Mouse (Mus musculus) thymus, postnatal 14 days (tissue): ENCODE results near the gene Fam83d.

Experiments used
- DNase-seq: peaks from one replicate; pipeline ENCODE4 v3.0.0; 2021

The Fam83d gene

DNA sequence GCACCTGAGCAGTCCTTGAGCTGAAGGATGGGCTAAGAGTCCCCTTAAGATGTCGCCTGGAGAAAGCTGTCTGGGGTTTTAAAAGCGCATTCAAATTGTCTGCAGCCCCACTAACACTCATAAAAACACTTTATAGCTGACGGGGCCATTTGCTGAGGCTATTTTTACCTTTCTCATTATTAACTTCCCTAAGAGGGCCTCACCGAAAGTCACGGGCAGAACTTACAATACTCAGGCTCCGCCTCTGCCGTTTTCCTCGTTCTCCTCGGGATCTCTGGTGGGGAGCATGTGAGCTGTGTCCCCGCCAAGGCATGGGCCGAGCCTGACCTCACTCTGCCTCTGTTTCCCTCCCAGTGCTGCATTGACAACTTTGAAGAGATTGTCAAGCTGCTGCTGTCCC lies 21.7 kb upstream of the Fam83d start:
- DNase-seq, result no peak

- no peak for DNase-seq
Observed at GRCm38 (mm10) chr2:158749366-158749765, 18.5 kb upstream of the Fam83d start.

DNA sequence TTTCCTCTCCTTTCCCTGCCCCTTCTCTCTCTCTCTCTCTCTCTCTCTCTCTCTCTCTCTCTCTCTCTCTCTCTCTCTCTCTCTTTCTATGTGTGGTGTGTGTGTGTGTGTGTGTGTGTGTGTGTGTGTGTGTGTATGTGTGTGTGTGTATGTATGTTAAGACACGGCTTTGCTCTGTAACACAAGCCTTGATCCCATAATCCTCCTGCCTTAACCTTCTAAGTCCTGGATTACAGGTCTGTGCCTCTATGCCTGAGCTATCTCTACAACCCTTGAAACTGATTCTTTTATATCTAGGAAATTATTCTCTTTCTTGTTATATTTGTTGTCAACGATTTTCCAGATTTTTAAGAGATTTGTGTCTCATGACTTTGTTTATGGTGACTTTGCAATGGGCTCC lies 7.7 kb upstream of the Fam83d start:
- no peak for DNase-seq

DNA sequence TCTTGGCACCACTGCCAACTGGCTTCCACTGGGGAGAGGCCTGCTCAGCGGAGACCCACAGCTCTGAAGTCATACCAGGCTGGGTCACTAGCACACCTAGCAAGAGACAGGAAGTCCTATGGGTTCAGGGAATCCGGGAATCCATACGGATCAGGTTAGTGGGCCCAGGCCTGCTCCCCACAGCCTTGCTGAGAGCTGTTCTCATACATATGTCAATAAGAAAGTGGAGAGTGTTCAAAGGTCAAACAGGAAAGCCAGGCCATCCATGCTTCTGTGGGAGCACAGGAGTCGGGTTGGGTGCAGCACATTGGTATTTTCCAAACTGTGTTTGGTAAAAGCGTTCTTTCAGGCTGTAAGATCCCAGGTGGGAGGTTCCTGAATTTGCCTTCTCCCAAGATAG lies 5.6 kb upstream of the Fam83d start:
- no peak for DNase-seq

DNA sequence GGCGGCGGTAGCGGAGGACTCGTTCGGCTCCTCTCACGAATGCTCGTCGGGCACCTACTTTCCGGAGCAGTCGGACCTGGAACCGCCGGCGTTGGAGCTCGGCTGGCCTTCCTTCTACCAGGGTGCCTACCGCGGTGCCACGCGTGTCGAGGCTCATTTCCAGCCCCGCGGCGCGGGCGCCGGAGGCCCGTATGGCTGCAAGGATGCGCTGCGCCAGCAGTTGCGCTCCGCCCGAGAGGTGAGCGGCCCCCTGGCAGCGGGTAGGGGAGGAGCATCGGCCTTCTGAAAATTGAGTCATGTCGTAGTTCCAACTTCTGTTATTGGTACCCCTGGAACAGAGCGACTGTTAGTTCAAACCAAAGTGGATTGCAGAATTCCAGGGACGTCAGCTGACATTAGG lies 457 bp downstream of the Fam83d start:
- peak; percentile 81 for DNase-seq

DNA sequence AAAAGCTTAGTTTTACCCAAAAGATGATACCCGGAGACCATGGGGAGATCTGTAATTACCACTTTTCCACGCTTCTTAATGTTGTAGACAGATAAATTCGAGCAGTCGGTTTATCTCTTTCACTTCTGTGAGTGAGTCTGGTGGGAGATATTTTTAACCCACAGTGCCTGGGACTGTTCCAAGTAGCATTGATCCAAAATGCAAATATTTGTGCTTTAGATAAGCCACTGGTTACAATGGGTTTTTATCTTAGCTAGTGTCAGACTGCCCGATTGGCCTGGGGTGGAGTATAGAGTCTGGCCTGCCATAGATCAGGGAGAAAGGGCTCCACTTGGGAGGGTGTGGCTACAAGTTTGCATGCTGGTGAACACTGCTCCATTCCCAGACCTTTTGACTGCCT lies 878 bp downstream of the Fam83d start:
- no peak for DNase-seq

GRCm38 (mm10) chr2:158770126-158770757 lies 2.3 kb downstream of the Fam83d start:
- DNase-seq, result no peak

GRCm38 (mm10) chr2:158771066-158771763 lies 3.3 kb downstream of the Fam83d start:
- DNase-seq, result peak; percentile 42

DNA sequence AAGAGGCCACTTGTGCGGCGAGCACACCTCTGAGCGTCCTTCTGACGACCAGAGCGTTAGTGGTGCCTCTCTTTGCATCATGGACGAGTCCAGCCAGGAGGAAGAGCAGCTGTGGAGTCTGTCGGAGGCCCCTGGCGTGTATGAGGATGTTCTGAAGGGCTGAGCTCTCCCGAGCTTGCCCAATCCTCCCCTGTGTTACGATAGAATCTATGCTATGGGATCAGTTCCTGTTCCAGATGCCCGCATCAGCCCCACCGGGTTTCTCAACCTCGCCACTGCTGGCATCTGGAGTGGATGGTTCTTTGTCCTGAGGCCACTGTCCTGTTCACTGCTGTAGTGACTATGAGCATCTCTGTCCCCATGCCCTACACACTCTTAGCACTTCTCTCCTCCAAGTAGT lies 4.9 kb downstream of the Fam83d start:
- DNase-seq, result no peak

DNA sequence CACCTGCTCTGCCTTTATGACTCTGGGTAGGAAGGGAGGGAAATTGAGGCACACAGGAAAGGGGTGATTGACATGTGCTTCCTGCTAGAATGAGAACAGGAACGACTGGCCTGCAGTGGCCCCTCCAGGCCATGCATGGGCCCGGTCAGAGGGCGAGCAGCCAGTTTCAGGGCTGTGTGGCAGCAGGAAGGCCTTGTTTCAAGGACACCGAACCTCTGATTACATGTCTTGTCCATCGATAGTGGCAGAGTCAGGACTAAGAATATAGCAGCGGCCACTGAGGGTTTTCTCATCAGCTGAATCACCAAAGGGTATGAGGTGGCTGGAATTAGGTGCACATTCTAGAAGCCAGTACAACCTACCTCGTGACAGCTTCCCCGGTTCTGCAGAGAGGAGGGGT lies 7.0 kb downstream of the Fam83d start:
- no peak for DNase-seq

- DNase-seq, result no peak
Observed at GRCm38 (mm10) chr2:158776716-158777115, 8.8 kb downstream of the Fam83d start.

- DNase-seq, result no peak
Observed at GRCm38 (mm10) chr2:158777490-158777889, 9.6 kb downstream of the Fam83d start.

- no peak for DNase-seq
Observed at GRCm38 (mm10) chr2:158778349-158778748, 10.5 kb downstream of the Fam83d start.

DNA sequence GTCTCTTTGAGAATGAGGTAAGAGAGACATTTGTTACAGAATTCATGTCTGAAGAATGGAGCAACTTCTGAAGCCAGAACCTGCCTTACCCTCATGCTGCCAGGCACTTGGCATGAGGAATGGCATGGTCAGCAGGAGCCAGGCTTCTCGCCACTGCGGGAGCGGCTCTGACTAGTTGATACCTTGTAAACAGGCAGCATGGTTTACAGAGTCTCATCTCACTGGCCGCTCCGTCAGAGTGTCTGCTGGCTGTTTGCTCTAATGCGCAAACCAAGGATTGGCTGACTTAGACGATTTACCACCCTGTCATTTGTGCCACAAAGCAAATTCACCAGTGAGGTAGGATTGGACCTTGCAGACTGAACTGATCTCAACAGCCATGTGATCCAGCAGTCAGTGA lies 13.2 kb downstream of the Fam83d start:
- DNase-seq, result no peak

DNA sequence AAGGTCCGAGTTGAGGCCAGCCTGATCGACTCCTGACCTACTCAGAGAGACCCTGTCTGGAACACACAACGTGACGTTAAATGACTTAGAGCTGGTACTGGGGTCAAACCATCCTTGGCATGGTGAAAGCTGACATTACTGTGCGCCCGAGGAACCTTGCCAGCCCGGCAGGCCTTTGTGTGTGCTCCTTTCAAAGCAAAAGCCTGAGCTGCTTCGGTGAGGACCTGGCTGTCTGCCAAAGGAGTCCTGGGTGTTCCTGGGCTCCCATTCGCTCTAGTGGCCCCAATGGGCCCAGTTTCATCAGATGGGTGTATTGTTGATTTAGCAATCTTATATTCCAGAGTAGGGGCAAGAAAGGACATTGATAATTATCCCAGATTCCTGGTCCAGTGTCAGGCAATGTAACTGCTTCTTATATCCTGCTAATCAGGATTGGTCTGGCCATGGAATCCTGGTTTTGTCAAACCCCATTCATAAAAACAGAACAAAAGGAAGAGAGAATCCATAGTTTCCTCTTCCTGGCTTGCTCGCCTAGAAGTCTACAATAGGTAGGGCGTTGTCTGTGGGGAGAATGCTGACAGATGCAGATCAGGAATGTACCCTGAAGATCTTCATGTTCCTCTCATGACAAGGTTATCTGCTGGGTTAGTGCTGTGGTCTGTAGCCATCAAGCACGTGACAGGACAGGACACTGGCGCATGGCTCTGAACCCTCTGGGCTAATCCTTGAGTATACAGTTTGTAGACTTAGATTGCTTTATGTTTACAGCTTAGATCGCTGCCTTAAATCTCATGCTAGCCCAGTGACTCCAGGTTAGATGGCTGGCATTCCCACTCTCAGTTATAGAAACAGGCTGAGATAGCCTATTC lies 19.3 kb downstream of the Fam83d start:
- DNase-seq, result no peak

GRCm38 (mm10) chr2:158794494-158795004 lies 26.7 kb downstream of the Fam83d start, which contains the start of gene Dhx35:
Gene Dhx35, plus strand, starts transcription at chr2:158794807.
- peak; percentile 95 for DNase-seq

DNA sequence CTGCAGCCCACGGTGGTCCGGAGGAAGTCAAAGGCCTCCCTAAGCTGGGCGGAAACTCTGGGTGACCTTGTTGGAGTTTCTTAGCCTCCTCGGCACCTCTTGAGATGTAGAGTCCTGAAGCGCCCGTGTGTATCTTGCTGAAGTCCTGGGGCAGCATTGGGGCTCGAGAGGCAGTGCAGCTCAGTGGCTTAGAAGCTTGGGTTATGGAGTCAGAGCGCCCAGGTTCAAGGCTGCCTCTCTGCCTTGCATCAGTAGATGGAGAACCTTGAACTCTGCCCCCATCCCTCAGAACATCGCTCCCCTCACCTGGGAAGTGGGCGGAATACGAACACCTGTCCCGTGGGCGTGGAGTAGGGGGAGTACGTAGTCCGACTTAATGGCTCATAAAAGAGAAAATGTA lies 27.1 kb downstream of the Fam83d start:
- no peak for DNase-seq

- no peak for DNase-seq
Observed at GRCm38 (mm10) chr2:158795875-158796274, 28.0 kb downstream of the Fam83d start.

GRCm38 (mm10) chr2:158799328-158799727 lies 31.4 kb downstream of the Fam83d start:
- no peak for DNase-seq

GRCm38 (mm10) chr2:158800788-158801187 lies 32.9 kb downstream of the Fam83d start:
- no peak for DNase-seq

DNA sequence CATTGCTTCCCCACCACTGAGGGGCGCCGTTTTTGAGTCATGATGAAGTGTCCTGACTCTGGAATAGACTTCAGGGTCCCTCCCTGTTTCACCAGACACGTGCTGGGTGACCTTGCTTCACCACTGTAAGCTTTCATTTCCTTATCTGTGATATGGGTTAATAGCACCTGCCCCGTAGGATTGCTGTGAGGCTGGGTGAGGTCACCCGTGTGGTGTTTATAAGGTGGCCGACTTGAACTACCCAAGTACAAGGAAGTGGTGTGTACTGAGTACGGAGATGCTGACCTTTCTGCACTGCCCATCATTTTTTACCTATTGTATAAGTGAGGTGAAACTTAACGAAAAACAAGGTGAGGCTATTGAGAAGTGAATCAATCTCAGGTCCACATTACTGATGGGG lies 35.7 kb downstream of the Fam83d start:
- DNase-seq, result no peak

DNA sequence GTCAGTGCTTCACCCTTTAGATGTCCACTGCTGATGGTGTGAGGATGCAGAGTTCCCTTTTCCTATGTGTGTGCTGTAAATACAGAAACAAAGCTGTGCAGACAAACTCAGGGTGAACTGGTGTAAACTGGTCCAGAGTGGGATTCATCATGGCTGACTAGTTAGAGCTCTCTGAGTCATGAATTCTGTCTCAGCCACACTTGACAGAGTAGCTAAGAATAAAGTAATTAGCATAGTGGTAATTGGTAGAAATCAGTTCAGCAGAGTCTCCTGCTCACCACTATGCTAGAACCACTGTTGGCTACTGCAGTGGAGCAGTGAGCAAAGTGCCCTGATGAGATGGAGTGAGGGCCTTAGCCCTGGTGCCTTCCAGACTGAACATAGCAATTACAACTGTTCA lies 47.8 kb downstream of the Fam83d start:
- no peak for DNase-seq

DNA sequence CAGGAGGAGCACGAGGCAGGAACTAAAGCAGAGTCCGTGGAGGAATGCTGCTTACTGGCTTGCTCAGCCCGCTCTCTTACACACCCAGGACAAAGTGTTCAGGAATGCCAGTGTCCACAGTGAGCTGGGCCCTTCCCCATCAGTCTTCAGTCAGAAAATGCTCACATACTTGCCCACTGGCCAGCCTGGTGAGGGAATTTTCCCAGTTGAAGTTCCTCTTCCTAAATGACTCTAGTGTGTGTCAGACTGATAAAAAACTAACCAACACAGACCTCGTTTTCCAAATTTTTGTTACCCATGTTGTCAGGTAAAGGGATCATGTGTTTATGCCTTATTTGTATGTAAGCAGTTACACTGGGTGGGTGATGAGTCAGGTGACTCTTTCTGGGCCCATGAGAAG lies 48.3 kb downstream of the Fam83d start:
- no peak for DNase-seq

DNA sequence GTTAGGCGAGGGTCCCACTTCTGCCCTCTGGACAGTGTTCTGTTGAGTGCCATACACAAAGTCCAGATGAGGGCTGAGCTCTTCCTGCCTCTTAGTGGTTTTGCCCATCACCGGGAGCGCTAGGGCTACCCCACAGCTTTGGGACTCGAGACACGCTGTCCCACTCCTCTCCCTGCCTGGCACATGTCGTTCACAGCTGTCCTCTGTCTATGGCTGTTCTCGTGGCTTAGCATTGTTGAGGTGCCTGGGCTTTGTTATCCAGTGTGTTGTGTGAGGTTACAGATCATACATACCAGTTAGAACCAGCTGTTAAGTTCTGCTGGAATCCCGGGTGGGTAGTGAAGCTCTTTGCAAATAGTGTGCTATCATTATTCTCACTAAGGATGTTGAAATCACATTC lies 49.8 kb downstream of the Fam83d start:
- DNase-seq, result no peak
